Mouse (Mus musculus): ENCODE measurements at regions not wholly inside any gene's neighbourhood (a gene's known extent, or its start where the extent isn't known, plus 50 kb on each side); places are given as distances from the start of the nearest gene placed in this dataset.

DNA sequence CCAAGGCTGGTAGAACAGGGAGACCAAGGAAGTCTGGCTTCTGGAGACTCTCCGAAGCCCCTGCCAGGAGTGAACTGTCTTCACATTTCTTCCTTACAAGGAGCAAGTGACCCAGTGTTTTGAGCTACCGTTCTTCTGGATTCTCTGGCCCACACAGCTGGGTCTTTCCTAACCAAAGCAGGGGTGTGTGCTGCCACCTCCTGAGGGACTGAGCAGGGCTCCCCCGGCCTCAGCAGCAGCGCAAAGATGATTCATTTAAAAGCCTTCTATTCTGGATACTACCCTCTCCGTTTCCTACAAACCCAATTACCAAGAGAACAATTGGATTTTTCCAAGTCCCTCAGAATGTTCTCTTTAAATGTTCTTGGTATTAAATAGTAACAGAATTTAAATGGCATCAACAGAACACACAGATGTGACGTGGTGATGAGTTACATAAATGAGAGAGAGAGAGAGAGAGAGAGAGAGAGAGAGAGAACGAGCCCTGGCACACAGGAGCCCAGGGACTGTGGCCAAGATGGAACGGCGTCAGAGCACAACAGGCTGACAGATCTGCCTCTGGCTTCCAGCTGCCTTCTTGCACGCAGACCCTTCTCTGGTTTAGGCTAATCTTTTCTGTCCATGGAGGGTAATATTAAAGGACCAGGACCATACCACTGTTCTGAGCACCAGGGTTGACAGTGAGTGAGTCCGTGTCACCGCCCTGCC is 191.6 kb downstream of the Agtpbp1 start:
- no peak for TF ChIP-seq CTCF (IDR thresholded peaks at IDR 0.05; ENCODE audit: insufficient read depth, low read depth, low read length)
- TF ChIP-seq POLR2A (IDR thresholded peaks at IDR 0.05; ENCODE audit: insufficient read depth, low read depth, low read length), result no peak
- peaks cover 10% of the 10 kb centered on the region for H3K4me1 ChIP-seq (ENCODE audit: control insufficient read depth, insufficient read depth, low read length)
- 24% methylated on average over 12 of the region's 12 CpGs for WGBS
- H3K27ac ChIP-seq (ENCODE audit: insufficient read depth, low read depth, low read length), result peak overlapping the region; percentile 58
- no peak overlapping the region for H3K4me3 ChIP-seq (ENCODE audit: insufficient read depth, low read depth, low read length)

DNA sequence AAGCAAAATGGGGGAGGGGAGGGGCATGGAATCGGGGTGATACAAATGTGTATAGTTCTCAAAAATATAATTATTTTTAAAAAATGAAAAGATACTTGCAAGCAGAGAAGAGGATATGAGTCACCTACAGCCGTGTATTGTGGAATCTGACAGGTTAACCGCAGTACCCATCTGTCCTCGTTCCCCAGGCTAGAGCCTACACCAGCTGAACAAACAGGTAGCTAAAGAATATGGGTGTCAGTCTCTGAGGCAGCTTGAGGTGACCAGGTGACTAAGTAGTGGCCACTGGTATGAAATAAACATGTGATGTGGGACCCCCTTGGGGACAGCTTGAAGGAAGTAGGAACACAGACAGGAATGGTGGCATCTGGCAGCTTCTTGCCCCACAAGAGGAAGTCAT is 192.2 kb downstream of the Agtpbp1 start:
- Histone ChIP-seq H3K27ac (ENCODE audit: insufficient read depth, low read depth, low read length) (peak overlapping the region; percentile 58), H3K4me1 (ENCODE audit: control insufficient read depth, insufficient read depth, low read length) (peaks cover 16% of the 10 kb centered on the region), H3K4me3 (ENCODE audit: insufficient read depth, low read depth, low read length) (no peak overlapping the region)
- TF ChIP-seq CTCF (IDR thresholded peaks at IDR 0.05; ENCODE audit: insufficient read depth, low read depth, low read length) (no peak), POLR2A (IDR thresholded peaks at IDR 0.05; ENCODE audit: insufficient read depth, low read depth, low read length) (no peak)
- WGBS, result 72% methylated on average over 4 of the region's 4 CpGs

DNA sequence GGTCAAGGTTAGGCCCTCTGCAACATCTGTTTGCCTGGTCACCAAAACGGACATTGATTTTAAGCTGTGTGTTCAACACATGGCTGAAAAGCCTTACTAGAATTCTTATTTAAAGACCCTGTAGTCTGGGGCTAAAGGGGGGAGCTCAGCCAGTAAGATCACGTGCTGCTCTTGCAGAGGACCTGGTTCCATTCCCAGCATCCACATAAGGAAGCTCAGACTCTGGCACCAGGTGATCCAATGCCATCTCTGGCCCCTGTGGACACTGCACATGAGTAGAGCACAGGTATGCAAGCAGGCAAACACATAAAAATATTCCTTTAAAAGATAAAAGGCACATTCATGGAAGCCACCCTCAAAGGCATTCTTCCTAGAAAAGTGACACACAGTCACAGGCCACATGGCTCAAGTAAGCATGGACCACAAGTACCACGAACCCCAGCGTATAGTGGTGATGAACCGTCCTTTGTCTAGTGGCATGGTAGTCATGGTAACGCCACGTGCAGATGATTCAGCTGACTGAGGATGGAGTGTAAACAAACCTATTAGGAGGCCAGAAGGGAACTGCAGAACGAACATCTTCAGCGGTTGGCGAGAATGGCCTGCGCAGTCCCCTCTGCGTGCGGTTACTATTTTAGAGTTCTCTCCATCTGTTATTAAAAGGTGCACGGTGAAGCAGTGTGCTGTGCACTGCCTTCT is 197.3 kb downstream of the Agtpbp1 start:
- Histone ChIP-seq H3K27ac (ENCODE audit: insufficient read depth, low read depth, low read length) (no peak overlapping the region), H3K4me3 (ENCODE audit: insufficient read depth, low read depth, low read length) (no peak overlapping the region), H3K4me1 (ENCODE audit: control insufficient read depth, insufficient read depth, low read length) (peaks cover 12% of the 10 kb centered on the region)
- TF ChIP-seq CTCF (IDR thresholded peaks at IDR 0.05; ENCODE audit: insufficient read depth, low read depth, low read length) (no peak), POLR2A (IDR thresholded peaks at IDR 0.05; ENCODE audit: insufficient read depth, low read depth, low read length) (no peak)
- 47% methylated on average over 14 of the region's 14 CpGs for WGBS

DNA sequence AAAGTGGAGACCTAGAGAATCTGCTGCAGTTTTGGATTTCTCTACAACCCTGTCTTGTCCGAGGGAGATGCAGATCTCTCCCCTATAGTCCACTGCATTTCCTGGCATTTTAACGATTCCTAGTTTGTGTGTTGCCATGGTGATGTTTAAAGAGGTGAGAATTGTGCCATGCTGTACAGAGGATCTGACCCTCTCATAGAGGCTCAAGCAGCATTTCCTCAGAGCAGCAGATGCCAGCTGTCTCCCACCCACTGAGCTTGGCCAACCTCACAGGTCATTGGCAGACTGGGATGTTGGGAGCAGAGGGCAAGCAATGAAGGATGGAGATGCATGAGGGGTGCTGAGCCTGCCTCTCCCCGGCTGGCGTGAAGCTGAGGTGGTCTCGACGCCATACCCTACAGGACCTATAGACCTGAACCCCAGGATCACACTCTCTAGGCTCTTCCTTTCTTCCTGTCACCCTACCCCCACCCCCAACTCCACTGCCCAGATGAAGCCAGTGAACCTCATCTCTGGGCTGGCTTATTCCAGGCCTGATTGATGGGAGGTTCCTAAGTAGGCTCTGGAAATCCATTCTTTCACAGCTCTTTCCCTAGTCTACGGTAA is 198.0 kb downstream of the Agtpbp1 start:
- Histone ChIP-seq H3K4me3 (ENCODE audit: insufficient read depth, low read depth, low read length) (no peak overlapping the region), H3K27ac (ENCODE audit: insufficient read depth, low read depth, low read length) (no peak overlapping the region), H3K4me1 (ENCODE audit: control insufficient read depth, insufficient read depth, low read length) (peaks cover 12% of the 10 kb centered on the region)
- TF ChIP-seq CTCF (IDR thresholded peaks at IDR 0.05; ENCODE audit: insufficient read depth, low read depth, low read length), result no peak
- TF ChIP-seq POLR2A (IDR thresholded peaks at IDR 0.05; ENCODE audit: insufficient read depth, low read depth, low read length), result no peak
- 73% methylated on average over 7 of the region's 7 CpGs for WGBS

DNA sequence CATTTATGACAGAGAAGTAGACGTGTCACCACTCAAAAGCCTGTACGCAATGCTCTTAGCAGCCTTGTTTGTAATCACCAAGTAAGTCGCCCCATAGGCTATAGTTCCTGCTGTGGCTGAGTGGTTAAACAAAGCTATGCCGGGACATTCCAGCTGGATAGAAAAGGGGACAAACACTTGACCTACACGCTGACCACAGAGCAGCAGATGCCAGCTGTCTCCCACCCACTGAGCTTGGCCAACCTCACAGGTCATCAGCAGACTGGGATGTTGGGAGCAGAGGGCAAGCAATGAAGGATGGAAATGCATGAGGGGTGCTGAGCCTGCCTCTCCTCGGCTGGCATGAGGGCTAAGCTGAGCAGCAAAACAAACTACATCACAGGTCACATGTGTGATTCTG is 199.2 kb downstream of the Agtpbp1 start:
- Histone ChIP-seq H3K4me1 (ENCODE audit: control insufficient read depth, insufficient read depth, low read length) (peaks cover 12% of the 10 kb centered on the region), H3K27ac (ENCODE audit: insufficient read depth, low read depth, low read length) (no peak overlapping the region), H3K4me3 (ENCODE audit: insufficient read depth, low read depth, low read length) (no peak overlapping the region)
- no peak for TF ChIP-seq POLR2A (IDR thresholded peaks at IDR 0.05; ENCODE audit: insufficient read depth, low read depth, low read length)
- TF ChIP-seq CTCF (IDR thresholded peaks at IDR 0.05; ENCODE audit: insufficient read depth, low read depth, low read length), result no peak
- 77% methylated on average over 6 of the region's 6 CpGs for WGBS

DNA sequence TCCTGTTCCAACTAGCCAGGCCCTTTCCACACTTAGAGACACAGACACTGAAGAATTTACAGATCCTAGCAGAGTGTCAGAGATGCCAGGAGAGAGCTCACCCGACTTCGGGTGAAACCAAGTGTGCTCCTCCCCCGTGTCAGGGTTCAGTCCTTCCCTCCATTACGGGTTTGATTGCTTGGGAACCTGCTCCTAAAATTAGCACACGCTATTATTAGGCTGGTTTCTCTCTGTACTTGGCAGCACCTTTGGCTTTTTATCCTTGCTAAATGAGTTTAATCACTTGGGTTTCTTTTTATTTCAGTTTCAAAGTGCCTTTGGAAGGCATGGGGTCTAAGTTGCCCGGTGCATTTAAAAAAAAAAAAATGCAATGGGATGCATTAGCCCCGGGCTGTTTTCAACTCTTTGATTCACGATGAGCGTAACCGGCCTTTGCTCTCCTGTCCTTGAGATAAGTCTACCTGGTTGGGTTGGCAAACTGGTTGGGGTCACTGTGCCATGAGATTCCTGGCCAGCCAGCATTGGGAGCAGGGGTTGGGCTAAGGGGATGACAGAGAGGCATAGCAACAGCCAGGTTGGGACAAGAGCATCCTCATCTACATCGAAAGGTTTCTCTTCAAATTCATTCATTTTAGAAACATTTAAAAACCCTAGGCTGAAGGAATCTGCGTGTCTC is 214.7 kb downstream of the Agtpbp1 start:
- no peak for TF ChIP-seq CTCF (IDR thresholded peaks at IDR 0.05; ENCODE audit: insufficient read depth, low read depth, low read length)
- no peak for TF ChIP-seq POLR2A (IDR thresholded peaks at IDR 0.05; ENCODE audit: insufficient read depth, low read depth, low read length)

DNA sequence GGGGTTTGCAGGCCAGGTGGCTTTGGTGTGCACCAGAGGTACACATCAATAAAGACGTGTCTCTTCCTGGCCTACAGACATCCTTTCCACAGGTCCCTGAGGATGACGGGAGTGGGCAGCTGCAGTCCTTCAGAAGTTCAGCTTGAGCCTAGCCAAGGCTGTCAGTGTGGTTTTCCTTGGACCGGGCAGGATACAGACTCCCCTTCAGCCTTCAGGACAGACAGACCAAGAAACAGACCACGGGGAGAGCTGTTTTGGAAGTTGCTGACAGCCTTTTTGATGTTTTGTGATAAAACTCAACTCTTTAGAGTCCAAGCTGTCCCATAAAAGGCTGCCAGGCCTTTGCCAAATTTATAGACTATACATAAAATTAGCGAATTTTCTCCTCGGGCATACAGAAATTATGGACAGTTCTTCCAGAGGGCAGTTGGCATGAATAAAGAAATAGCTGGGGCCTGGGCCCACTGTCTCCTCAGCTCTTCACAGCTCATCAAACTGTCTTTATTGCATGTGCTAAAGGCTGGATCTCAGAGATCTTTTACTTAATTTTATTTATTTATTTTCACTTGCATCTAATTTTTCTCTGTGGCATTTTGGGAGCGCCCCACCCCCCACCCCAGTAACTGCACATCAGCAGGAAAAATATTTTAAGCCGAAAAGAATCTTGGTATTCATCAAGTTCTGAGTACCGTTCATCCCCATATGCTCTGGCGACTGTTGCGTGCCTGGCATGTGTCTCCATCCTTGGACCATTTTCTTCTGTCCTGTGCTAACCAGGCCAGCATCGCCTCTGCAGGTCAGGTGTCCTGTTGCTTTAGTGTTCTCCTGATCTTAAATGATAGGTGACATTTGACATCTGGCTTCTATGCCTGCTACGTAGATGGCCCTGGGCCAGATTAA is 216.2 kb downstream of the Agtpbp1 start:
- H3K4me3 ChIP-seq (ENCODE audit: insufficient read depth, low read depth, low read length), result no peak overlapping the region
- WGBS, result 92% methylated on average over 13 of the region's 13 CpGs
- TF ChIP-seq POLR2A (IDR thresholded peaks at IDR 0.05; ENCODE audit: insufficient read depth, low read depth, low read length) (no peak), CTCF (IDR thresholded peaks at IDR 0.05; ENCODE audit: insufficient read depth, low read depth, low read length) (no peak)
- H3K4me1 ChIP-seq (ENCODE audit: control insufficient read depth, insufficient read depth, low read length), result peaks cover 7% of the 10 kb centered on the region; the same call in 1 of the 2 replicates
- no peak overlapping the region for H3K27ac ChIP-seq (ENCODE audit: insufficient read depth, low read depth, low read length)

More for the DNA sequence above, 214.7 kb downstream of the Agtpbp1 start:
- no peak overlapping the region for H3K4me3 ChIP-seq (ENCODE audit: insufficient read depth, low read depth, low read length)
- H3K4me1 ChIP-seq (ENCODE audit: control insufficient read depth, insufficient read depth, low read length), result peaks cover 7% of the 10 kb centered on the region; the same call in 1 of the 2 replicates
- 59% methylated on average over 12 of the region's 12 CpGs for WGBS
- H3K27ac ChIP-seq (ENCODE audit: insufficient read depth, low read depth, low read length), result no peak overlapping the region

DNA sequence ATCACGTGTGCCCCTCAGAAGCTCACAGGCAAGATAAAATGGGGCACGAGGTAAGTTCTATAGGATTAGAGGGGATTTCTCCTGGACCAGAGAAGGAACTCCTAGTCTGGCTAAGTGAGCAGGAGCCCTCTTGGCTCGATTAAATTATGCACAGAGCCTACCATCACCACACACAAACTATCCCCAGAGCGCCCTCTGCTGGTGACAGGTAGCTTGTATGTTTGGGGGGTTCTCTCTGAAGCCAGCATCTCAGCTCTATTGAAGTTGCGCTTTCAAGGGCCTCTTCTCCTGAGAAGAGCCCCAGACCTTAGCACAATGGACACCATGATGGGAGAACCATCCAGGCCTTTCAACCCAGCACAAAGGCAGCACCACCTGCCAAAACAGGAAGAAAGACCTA is 219.6 kb downstream of the Agtpbp1 start:
- 33% methylated on average over 5 of the region's 5 CpGs for WGBS
- no peak overlapping the region for H3K27ac ChIP-seq (ENCODE audit: insufficient read depth, low read depth, low read length)
- peaks cover 6% of the 10 kb centered on the region; the same call in 1 of the 2 replicates for H3K4me1 ChIP-seq (ENCODE audit: control insufficient read depth, insufficient read depth, low read length)
- no peak overlapping the region for H3K4me3 ChIP-seq (ENCODE audit: insufficient read depth, low read depth, low read length)
- TF ChIP-seq POLR2A (IDR thresholded peaks at IDR 0.05; ENCODE audit: insufficient read depth, low read depth, low read length) (no peak), CTCF (IDR thresholded peaks at IDR 0.05; ENCODE audit: insufficient read depth, low read depth, low read length) (peak; percentile 57)

Measured in olfactory bulb, adult 2 months (tissue).